ENCODE assay signal across 14 mouse cellular contexts in the genomic region with DNA sequence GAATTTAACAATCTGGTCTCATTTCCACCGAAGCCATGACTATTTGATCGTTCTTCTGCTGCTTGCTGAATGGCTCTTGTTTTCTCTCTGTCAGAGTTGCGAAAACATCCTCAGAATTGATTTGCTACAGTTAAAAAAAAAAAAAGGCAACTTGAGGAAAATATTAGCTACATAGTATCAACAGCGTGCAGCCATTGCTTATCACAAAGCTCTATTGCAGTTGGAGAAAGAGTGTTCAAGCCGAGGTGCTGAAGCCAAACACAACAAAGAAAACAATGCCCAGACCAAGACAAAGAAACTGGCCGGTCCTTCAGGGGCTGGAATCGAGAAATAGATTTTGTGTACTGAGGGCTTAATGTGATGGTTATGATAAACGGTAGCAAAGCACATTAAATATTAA.
"Had no signal": no experiment of that assay in that cellular context is flagged by ENCODE, and none has a peak within 500 bp of the region (broad histone marks: within the 10 kb centered on the region; RNA-seq: fewer than 3 reads in every experiment).

No protein-coding gene starts in this region.

- H3K4me1 ChIP-seq: limb, embryonic 10.5 days; limb, embryonic 13.5 days; midbrain, embryonic 13.5 days had no signal

- H3K9me3 ChIP-seq: limb, embryonic 10.5 days; limb, embryonic 13.5 days; liver, embryonic 13.5 days; midbrain, embryonic 13.5 days had no signal

- H3K9ac ChIP-seq: limb, embryonic 13.5 days; liver, embryonic 13.5 days; lung, embryonic 14.5 days; midbrain, embryonic 13.5 days had no signal

- DNase-seq: kidney, postnatal 25 days; layer of hippocampus, adult 9-11 months; liver; liver, embryonic 13.5 days; lung, embryonic 14.5 days; thymus, adult 18-20 months; thymus, postnatal 36 days had no signal

- ATAC-seq: lung, postnatal 0 days; midbrain, embryonic 13.5 days had no signal

- H3K27me3 ChIP-seq: limb, embryonic 13.5 days; liver, embryonic 13.5 days; midbrain, embryonic 13.5 days had no signal

- H3K36me3 ChIP-seq: limb, embryonic 10.5 days; limb, embryonic 13.5 days; liver, embryonic 13.5 days; midbrain, embryonic 13.5 days had no signal

- H3K4me2 ChIP-seq: limb, embryonic 13.5 days; liver, embryonic 13.5 days; lung, embryonic 14.5 days; midbrain, embryonic 13.5 days had no signal

- H3K27ac ChIP-seq: kidney, postnatal 0 days; layer of hippocampus, adult 2 months; limb, embryonic 10.5 days; limb, embryonic 13.5 days; liver, embryonic 13.5 days; macrophage; midbrain, embryonic 13.5 days had no signal

- H3K4me3 ChIP-seq: layer of hippocampus, adult 2 months; limb, embryonic 10.5 days; limb, embryonic 13.5 days; liver, embryonic 13.5 days; midbrain, embryonic 13.5 days had no signal
